Mouse (Mus musculus) Muller cell, postnatal 12 days (primary cell): ENCODE measurements at regions not wholly inside any gene's neighbourhood (a gene's known extent, or its start where the extent isn't known, plus 50 kb on each side); places are given as distances from the start of the nearest gene placed in this dataset.
"Not testable (repeated sequence)": the region's sequence is repeated elsewhere in the genome, so short reads cannot be mapped to it uniquely, and the experiment has no call there.

Experiments
- DNase-seq: peaks from one replicate; pipeline ENCODE4 v3.0.0-alpha.2; 2015; ENCODE audit errors: inconsistent ontology term

GRCm38 (mm10) chr9:14058592-14059227, 216.2 kb upstream of the Sesn3 start:
- no peak for DNase-seq

GRCm38 (mm10) chr9:14059228-14059779, 215.6 kb upstream of the Sesn3 start:
- DNase-seq = no peak

- DNase-seq = no peak
Measured at GRCm38 (mm10) chr9:14060257-14060656, 214.6 kb upstream of the Sesn3 start.

GRCm38 (mm10) chr9:14061389-14061788, 213.5 kb upstream of the Sesn3 start:
- no peak for DNase-seq

GRCm38 (mm10) chr9:14061840-14062239, 213.0 kb upstream of the Sesn3 start:
- peak; percentile 51 for DNase-seq

GRCm38 (mm10) chr9:14062706-14063105, 212.2 kb upstream of the Sesn3 start:
- no peak for DNase-seq

GRCm38 (mm10) chr9:14066741-14067140, 208.1 kb upstream of the Sesn3 start:
- DNase-seq = not testable (repeated sequence)

GRCm38 (mm10) chr9:14069076-14069475, 205.8 kb upstream of the Sesn3 start:
- no peak for DNase-seq

- DNase-seq = no peak
Measured at GRCm38 (mm10) chr9:14069770-14070169, 205.1 kb upstream of the Sesn3 start.

GRCm38 (mm10) chr9:14071728-14072127, 203.1 kb upstream of the Sesn3 start:
- no peak for DNase-seq

GRCm38 (mm10) chr9:14072950-14073349, 201.9 kb upstream of the Sesn3 start:
- no peak for DNase-seq

GRCm38 (mm10) chr9:14074273-14074672, 200.6 kb upstream of the Sesn3 start:
- DNase-seq = no peak

GRCm38 (mm10) chr9:14074866-14075265, 200.0 kb upstream of the Sesn3 start:
- DNase-seq = not testable (repeated sequence)

GRCm38 (mm10) chr9:14075452-14075851, 199.4 kb upstream of the Sesn3 start:
- peak; percentile 64 for DNase-seq

- no peak for DNase-seq
Measured at GRCm38 (mm10) chr9:14075868-14076267, 199.0 kb upstream of the Sesn3 start.

GRCm38 (mm10) chr9:14076728-14077127, 198.1 kb upstream of the Sesn3 start:
- DNase-seq = no peak

- DNase-seq = no peak
Measured at GRCm38 (mm10) chr9:14081138-14081537, 193.7 kb upstream of the Sesn3 start.

GRCm38 (mm10) chr9:14086201-14086600, 188.7 kb upstream of the Sesn3 start:
- no peak for DNase-seq

- no peak for DNase-seq
Measured at GRCm38 (mm10) chr9:14086611-14087010, 188.3 kb upstream of the Sesn3 start.

GRCm38 (mm10) chr9:14087874-14088273, 187.0 kb upstream of the Sesn3 start:
- DNase-seq = no peak

- peak; percentile 90 for DNase-seq
Measured at GRCm38 (mm10) chr9:14089791-14090256, 185.0 kb upstream of the Sesn3 start.

GRCm38 (mm10) chr9:14090454-14090853, 184.4 kb upstream of the Sesn3 start:
- DNase-seq = no peak

- DNase-seq = no peak
Measured at GRCm38 (mm10) chr9:14091099-14091930, 183.6 kb upstream of the Sesn3 start.
